Mouse (Mus musculus): ENCODE results near the gene Atp5f1. TPM values are rescaled to one million over a fixed set of nuclear protein-coding genes. Genes with fewer than 3 reads are reported as not detected.
A peak's percentile ranks its signal among the peaks of the same experiment; 100 is the strongest.

The Atp5f1 gene
- total and polyA plus RNA-seq, 3 experiments: 313 to 344 TPM; not detected in 1

DNA sequence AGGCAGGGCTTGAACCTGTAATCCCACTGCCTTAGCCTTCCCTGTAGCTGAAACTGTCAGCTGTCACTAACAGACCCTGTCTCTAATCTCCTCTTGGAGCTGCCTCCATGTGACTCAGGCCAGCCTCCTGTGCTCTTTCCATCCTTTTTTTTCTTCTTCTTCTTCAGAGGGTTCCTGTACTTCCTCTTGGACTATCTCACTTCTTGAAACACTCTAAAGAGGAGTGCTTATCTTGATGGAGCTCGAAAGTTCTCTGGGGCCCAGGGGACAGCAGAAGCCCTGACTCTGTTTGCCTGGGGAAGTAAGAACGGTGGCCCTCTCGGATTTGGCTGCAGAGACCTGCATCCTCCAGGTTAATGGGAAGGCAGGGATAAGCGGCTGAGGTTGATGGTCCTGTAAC, 55.7 kb downstream of the Atp5f1 start (continued):
- TF ChIP-seq RAD21 (IDR thresholded peaks at IDR 0.05; ENCODE audit: low read depth, low read length): no peak
- TF ChIP-seq ZMIZ1 (IDR thresholded peaks at IDR 0.05; ENCODE audit: low read depth, low read length): no peak
- TF ChIP-seq E2F4 (IDR thresholded peaks at IDR 0.05; ENCODE audit: borderline replicate concordance, low read depth, low read length): no peak
- peak; percentile 25; the same call in 1 of the 2 replicates for TF ChIP-seq SMC3 (IDR thresholded peaks at IDR 0.05; ENCODE audit: low read depth, low read length)
- TF ChIP-seq CHD2 (IDR thresholded peaks at IDR 0.05; ENCODE audit: low read length): no peak
- TF ChIP-seq NELFE (IDR thresholded peaks at IDR 0.05; ENCODE audit: low read depth, low read length): no peak
- TF ChIP-seq MEF2A (IDR thresholded peaks at IDR 0.05; ENCODE audit: extremely low read depth, insufficient replicate concordance, low read depth, low read length, poor library complexity, severe bottlenecking): no peak
- TF ChIP-seq POLR2AphosphoS5 (IDR thresholded peaks at IDR 0.05; ENCODE audit: borderline replicate concordance, low read depth, low read length): no peak
- TF ChIP-seq POLR2AphosphoS2 (IDR thresholded peaks at IDR 0.05; ENCODE audit: low read length): no peak
- TF ChIP-seq HCFC1 (IDR thresholded peaks at IDR 0.05; ENCODE audit: low read depth, low read length): no peak
- TF ChIP-seq MAFK (IDR thresholded peaks at IDR 0.05; ENCODE audit: borderline replicate concordance, low read depth, low read length): no peak
- TF ChIP-seq JUND (IDR thresholded peaks at IDR 0.05; ENCODE audit: low read depth, low read length): no peak
- TF ChIP-seq UBTF (IDR thresholded peaks at IDR 0.05; ENCODE audit: borderline replicate concordance, insufficient read depth, low read depth, low read length): no peak
- peak; percentile 96 for TF ChIP-seq GATA1 (IDR thresholded peaks at IDR 0.05; ENCODE audit: low read depth, low read length)
- peak; percentile 89 for TF ChIP-seq MXI1 (IDR thresholded peaks at IDR 0.05; ENCODE audit: low read depth, low read length)
- TF ChIP-seq NRF1 (IDR thresholded peaks at IDR 0.05; ENCODE audit: insufficient read depth, low read depth, low read length, poor library complexity, severe bottlenecking): no peak
- TF ChIP-seq ELF1 (IDR thresholded peaks at IDR 0.05; ENCODE audit: low read depth, low read length): peak; percentile 53; the same call in 1 of the 2 replicates
- TF ChIP-seq CTCF (IDR thresholded peaks at IDR 0.05 in 2 of 3, conservative IDR thresholded peaks at IDR 0.05 in 1 of 3; ENCODE audit: control insufficient read depth in 1 of 3, insufficient read depth in 1 of 3, low read depth in 2 of 3, low read length in 3 of 3, poor library complexity in 1 of 3, severe bottlenecking in 1 of 3): no peak
- TF ChIP-seq POLR2A (IDR thresholded peaks at IDR 0.05; ENCODE audit: control insufficient read depth in 1 of 2, insufficient read depth in 1 of 2, low read depth in 1 of 2, low read length in 2 of 2, poor library complexity in 1 of 2): no peak
- no peak for TF ChIP-seq CHD1 (IDR thresholded peaks at IDR 0.05; ENCODE audit: low read depth, low read length)
- no peak for TF ChIP-seq KAT2A (conservative IDR thresholded peaks at IDR 0.05; ENCODE audit: low read depth, low read length)

DNA sequence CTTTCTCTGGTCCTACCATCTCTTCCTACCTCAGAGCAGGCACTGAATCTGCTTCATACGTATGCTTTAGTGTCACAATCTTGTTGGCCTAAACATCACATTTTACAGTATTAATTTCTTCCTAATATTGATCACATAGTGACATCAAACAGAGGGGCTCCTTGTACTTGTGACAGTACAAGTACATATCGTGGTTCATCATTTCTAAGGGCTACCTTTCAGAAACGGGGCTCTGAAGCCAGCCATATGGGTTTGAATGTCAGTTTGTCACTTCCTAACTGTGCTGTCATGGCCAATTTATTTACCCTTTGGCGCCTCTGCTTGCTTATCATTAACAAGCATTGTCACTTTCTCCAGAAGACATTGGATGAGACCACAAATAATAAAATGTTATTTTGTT, 58.4 kb downstream of the Atp5f1 start:
- DNase-seq (ENCODE audit: low read depth, low spot score): no peak
- H3K36me3 ChIP-seq (ENCODE audit: control insufficient read depth in 1 of 2, insufficient read depth in 2 of 2, low read length in 2 of 2): peaks cover 0 to 34% of the 10 kb centered on the region in 2 experiments; a peak in 2 of 4 replicates
- H3K4me1 ChIP-seq (ENCODE audit: control insufficient read depth in 1 of 2, insufficient read depth in 2 of 2, low read length in 2 of 2): peaks cover 10 to 40% of the 10 kb centered on the region in 2 experiments

More for the DNA sequence above, 58.4 kb downstream of the Atp5f1 start:
- no peaks in the 10 kb centered on the region for H3K27me3 ChIP-seq (ENCODE audit: control insufficient read depth in 1 of 2, insufficient read depth in 2 of 2, low read length in 2 of 2)
- no peak overlapping the region for H3K27ac ChIP-seq (ENCODE audit: control insufficient read depth, low read depth, low read length)
- H3K79me2 ChIP-seq (ENCODE audit: control insufficient read depth, insufficient read depth, low read length, poor library complexity): no peaks in the 10 kb centered on the region
- no peak overlapping the region for H3K4me3 ChIP-seq (ENCODE audit: control insufficient read depth in 1 of 2, insufficient read depth in 1 of 2, low read depth in 2 of 2, low read length in 2 of 2)
- no peak overlapping the region for H3K9ac ChIP-seq (ENCODE audit: control insufficient read depth, low read depth, low read length, poor library complexity, severe bottlenecking)
- no peak for TF ChIP-seq MEF2A (IDR thresholded peaks at IDR 0.05; ENCODE audit: extremely low read depth, insufficient replicate concordance, low read depth, low read length, poor library complexity, severe bottlenecking)
- no peak for TF ChIP-seq UBTF (IDR thresholded peaks at IDR 0.05; ENCODE audit: borderline replicate concordance, insufficient read depth, low read depth, low read length)
- TF ChIP-seq TBP (IDR thresholded peaks at IDR 0.05; ENCODE audit: low read depth, low read length): no peak
- TF ChIP-seq HCFC1 (IDR thresholded peaks at IDR 0.05; ENCODE audit: low read depth, low read length): no peak
- no peak for TF ChIP-seq JUND (IDR thresholded peaks at IDR 0.05; ENCODE audit: low read depth, low read length)
- no peak for TF ChIP-seq TAL1 (IDR thresholded peaks at IDR 0.05; ENCODE audit: low read length)
- no peak for TF ChIP-seq USF1 (IDR thresholded peaks at IDR 0.05; ENCODE audit: low read depth, low read length)
- no peak for TF ChIP-seq ELF1 (IDR thresholded peaks at IDR 0.05; ENCODE audit: low read depth, low read length)
- TF ChIP-seq RCOR1 (IDR thresholded peaks at IDR 0.05; ENCODE audit: low read depth, low read length): no peak
- TF ChIP-seq BHLHE40 (IDR thresholded peaks at IDR 0.05; ENCODE audit: borderline replicate concordance, low read depth, low read length): no peak
- no peak for TF ChIP-seq TCF12 (IDR thresholded peaks at IDR 0.05; ENCODE audit: low read depth, low read length)
- TF ChIP-seq GABPA (IDR thresholded peaks at IDR 0.05; ENCODE audit: low read depth, low read length): no peak
- no peak for TF ChIP-seq RAD21 (IDR thresholded peaks at IDR 0.05; ENCODE audit: low read depth, low read length)
- no peak for TF ChIP-seq CTCF (IDR thresholded peaks at IDR 0.05 in 2 of 3, conservative IDR thresholded peaks at IDR 0.05 in 1 of 3; ENCODE audit: control insufficient read depth in 1 of 3, insufficient read depth in 1 of 3, low read depth in 2 of 3, low read length in 3 of 3, poor library complexity in 1 of 3, severe bottlenecking in 1 of 3)
- TF ChIP-seq MXI1 (IDR thresholded peaks at IDR 0.05; ENCODE audit: low read depth, low read length): no peak
- no peak for TF ChIP-seq SIN3A (IDR thresholded peaks at IDR 0.05; ENCODE audit: low read length)
- no peak for TF ChIP-seq CHD1 (IDR thresholded peaks at IDR 0.05; ENCODE audit: low read depth, low read length)
- TF ChIP-seq ZC3H11A (IDR thresholded peaks at IDR 0.05; ENCODE audit: low read depth, low read length): no peak
- H3K9me3 ChIP-seq (replicated peaks; ENCODE audit: insufficient read depth, low read length): no peaks in the 10 kb centered on the region

Measured in MEL (cell line).